Mouse (Mus musculus) kidney, embryonic 14.5 days (tissue): ENCODE measurements around the gene Ush2a. TPM values are rescaled to one million over a fixed set of nuclear protein-coding genes. Genes with fewer than 3 reads are reported as not detected.

Experiments
- ATAC-seq: fragments of 200-750 bp; cut with Nextera tagmentation; 2 replicates; pipeline ENCODE4 v1.8.0; 2017; ENCODE audit warnings: moderate number of reproducible peaks, mild to moderate bottlenecking, moderate TSS enrichment, moderate library complexity; ENCODE audit not compliant: low FRiP score, low TSS enrichment
- H3K27ac ChIP-seq: fragments of 300-500 bp; sonication (generic); 2 replicates; pipeline ENCODE4 v1.5.1; 2014; ENCODE audit warnings: low read depth, mild to moderate bottlenecking, low read length, moderate library complexity, mixed read lengths
- H3K27me3 ChIP-seq: fragments of 300-500 bp; sonication (generic); 2 replicates; pipeline ENCODE4 v1.6.1; 2014; ENCODE audit warnings: mild to moderate bottlenecking, low read length; ENCODE audit not compliant: control insufficient read depth, insufficient read depth
- H3K36me3 ChIP-seq: fragments of 300-500 bp; sonication (generic); 2 replicates; pipeline ENCODE4 v1.6.1; 2014; ENCODE audit warnings: low read length, mixed read lengths; ENCODE audit not compliant: control insufficient read depth, insufficient read depth
- H3K4me1 ChIP-seq: fragments of 300-500 bp; sonication (generic); 2 replicates; pipeline ENCODE4 v1.6.1; 2014; ENCODE audit warnings: low read length, mixed read lengths; ENCODE audit not compliant: control insufficient read depth, insufficient read depth
- H3K4me2 ChIP-seq: fragments of 300-500 bp; sonication (generic); replicated peaks from 2 replicates; pipeline ENCODE4 v1.6.1; 2014; ENCODE audit warnings: low read depth, mild to moderate bottlenecking, low read length
- H3K4me3 ChIP-seq: fragments of 300-500 bp; sonication (generic); 2 replicates; pipeline ENCODE4 v1.5.1; 2014; ENCODE audit warnings: mild to moderate bottlenecking, low read length
- H3K9ac ChIP-seq: fragments of 300-500 bp; sonication (generic); 2 replicates; pipeline ENCODE4 v1.6.1; 2014; ENCODE audit warnings: low read depth, mild to moderate bottlenecking, low read length, moderate library complexity
- H3K9me3 ChIP-seq: fragments of 300-500 bp; sonication (generic); 2 replicates; pipeline ENCODE4 v1.6.1; 2016; ENCODE audit warnings: low read length; ENCODE audit not compliant: control insufficient read depth
- WGBS: fragments of 180-500 bp; shearing (Covaris S2); extraction: QIAGEN DNeasy Blood & Tissue Kit; methylation state at CpG from one replicate; pipeline ENCODE4 v1.1.7; 2014; 5-methylcytosine and 5-hydroxymethylcytosine counted together
- polyA plus RNA-seq: library from polyadenylated mRNA; unstranded; fragments of >200 nt; fragmentation: Nextera tagmentation; extraction: Ambion mirVana; gene quantifications from 2 replicates; pipeline ENCODE4 v1.2.1, GENCODE M21; 2014

Gene Ush2a
- polyA plus RNA-seq, 1 experiment from 2014 or later, result 0.23 TPM

DNA sequence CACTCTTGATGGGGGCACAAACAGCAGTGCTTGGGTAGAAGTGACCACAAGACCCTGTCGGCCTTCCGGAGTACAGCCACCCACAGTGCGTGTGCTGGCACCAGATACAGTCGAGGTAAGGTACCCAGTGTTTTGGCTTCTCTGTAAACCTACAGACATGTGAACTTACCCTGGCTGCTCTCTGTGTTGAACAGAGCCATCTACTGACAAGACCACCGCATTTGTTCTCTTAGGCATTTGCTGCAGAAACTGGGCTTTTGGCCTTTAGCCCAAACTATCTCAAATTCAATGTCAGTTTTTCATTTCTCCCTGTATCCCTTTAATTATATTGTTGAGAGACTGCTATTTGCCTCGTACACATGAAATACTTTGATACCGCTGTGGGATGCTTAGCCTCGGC is 466.8 kb downstream of the Ush2a start:
- Histone ChIP-seq H3K27ac (no peak overlapping the region), H3K27me3 (no peaks in the 10 kb centered on the region), H3K4me2 (no peak overlapping the region), H3K36me3 (no peaks in the 10 kb centered on the region), H3K9me3 (no peaks in the 10 kb centered on the region), H3K4me1 (no peaks in the 10 kb centered on the region), H3K9ac (no peak overlapping the region), H3K4me3 (no peak overlapping the region)
- WGBS, result 90% methylated on average over 8 of the region's 8 CpGs
- no peak for ATAC-seq

DNA sequence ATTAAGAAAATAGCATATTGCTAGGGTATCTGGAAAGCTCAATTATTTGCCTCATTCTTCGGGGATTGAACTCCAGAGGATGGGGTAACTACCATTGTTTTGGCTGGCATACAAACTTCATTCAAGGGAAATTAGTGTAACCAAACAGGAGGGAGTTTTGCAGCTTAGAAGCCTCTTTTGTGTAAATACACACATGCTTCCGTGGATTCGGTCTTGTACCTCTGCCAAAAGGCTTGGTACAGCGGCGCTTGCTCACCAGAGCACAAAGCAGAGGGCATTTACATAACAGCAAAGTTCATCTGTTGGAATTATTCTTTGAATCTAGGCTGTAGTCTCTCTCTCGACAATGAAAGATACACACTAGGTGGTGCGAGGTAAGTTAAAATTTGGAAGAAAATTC is 467.4 kb downstream of the Ush2a start:
- no peak for ATAC-seq
- H3K9me3 ChIP-seq, result no peaks in the 10 kb centered on the region
- no peak overlapping the region for H3K9ac ChIP-seq
- WGBS, result 89% methylated on average over 7 of the region's 7 CpGs
- H3K4me3 ChIP-seq, result no peak overlapping the region
- H3K27ac ChIP-seq, result no peak overlapping the region
- no peaks in the 10 kb centered on the region for H3K27me3 ChIP-seq
- no peaks in the 10 kb centered on the region for H3K4me1 ChIP-seq
- H3K36me3 ChIP-seq, result no peaks in the 10 kb centered on the region
- no peak overlapping the region for H3K4me2 ChIP-seq

- Histone ChIP-seq H3K27me3 (no peaks in the 10 kb centered on the region), H3K4me1 (no peaks in the 10 kb centered on the region), H3K36me3 (no peaks in the 10 kb centered on the region), H3K4me3 (no peak overlapping the region), H3K9ac (no peak overlapping the region), H3K4me2 (no peak overlapping the region), H3K27ac (no peak overlapping the region), H3K9me3 (no peaks in the 10 kb centered on the region)
- no peak for ATAC-seq
- 87% methylated on average over 7 of the region's 7 CpGs for WGBS
Measured at GRCm38 (mm10) chr1:188734741-188735266, 473.0 kb downstream of the Ush2a start.

DNA sequence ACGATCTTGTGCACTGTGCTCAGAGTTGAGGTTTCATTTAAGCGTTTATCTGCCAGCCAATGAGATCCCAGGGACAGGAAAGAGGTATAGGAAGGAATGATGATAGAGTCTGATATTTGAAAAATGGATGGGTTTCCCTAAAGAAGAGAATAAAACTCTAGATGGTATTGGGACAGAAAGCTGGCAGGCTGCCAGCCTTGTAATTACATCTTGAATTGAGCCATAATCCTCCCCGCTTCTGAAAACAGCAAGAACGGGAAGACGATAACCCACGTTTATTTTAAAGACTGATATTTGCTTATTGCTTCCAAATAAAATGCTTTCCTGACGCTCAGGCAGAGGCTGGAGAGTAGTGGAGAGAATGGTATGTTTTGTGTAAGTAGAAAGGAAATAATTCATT is 481.1 kb downstream of the Ush2a start:
- ATAC-seq, result no peak
- Histone ChIP-seq H3K4me3 (no peak overlapping the region), H3K4me1 (no peaks in the 10 kb centered on the region), H3K27me3 (no peaks in the 10 kb centered on the region), H3K4me2 (no peak overlapping the region), H3K9ac (no peak overlapping the region), H3K36me3 (no peaks in the 10 kb centered on the region), H3K27ac (no peak overlapping the region), H3K9me3 (no peaks in the 10 kb centered on the region)
- 62% methylated on average over 7 of the region's 7 CpGs for WGBS

DNA sequence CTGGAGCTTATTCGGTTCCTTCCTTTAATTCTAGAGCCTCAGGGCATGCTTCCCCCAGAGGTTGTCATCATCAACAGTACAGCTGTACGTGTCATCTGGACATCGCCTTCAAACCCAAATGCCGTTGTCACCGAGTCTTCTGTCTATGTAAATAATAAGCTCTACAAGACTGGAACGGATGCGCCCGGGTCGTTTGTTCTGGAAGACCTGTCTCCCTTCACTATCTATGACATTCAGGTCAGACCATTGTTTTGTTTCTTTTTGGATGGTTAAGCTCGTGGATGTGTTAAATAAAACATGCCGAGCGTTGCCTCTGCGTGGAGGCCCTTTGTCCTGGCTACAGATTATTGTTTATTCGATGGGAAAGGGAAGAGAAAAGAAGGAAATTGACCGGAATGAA is 493.2 kb downstream of the Ush2a start:
- H3K4me2 ChIP-seq, result no peak overlapping the region
- H3K9ac ChIP-seq, result no peak overlapping the region
- no peaks in the 10 kb centered on the region for H3K27me3 ChIP-seq
- 48% methylated on average over 15 of the region's 15 CpGs for WGBS
- no peak overlapping the region for H3K4me3 ChIP-seq
- no peak overlapping the region for H3K27ac ChIP-seq
- no peaks in the 10 kb centered on the region for H3K36me3 ChIP-seq
- no peaks in the 10 kb centered on the region for H3K9me3 ChIP-seq
- ATAC-seq, result no peak
- no peaks in the 10 kb centered on the region for H3K4me1 ChIP-seq

DNA sequence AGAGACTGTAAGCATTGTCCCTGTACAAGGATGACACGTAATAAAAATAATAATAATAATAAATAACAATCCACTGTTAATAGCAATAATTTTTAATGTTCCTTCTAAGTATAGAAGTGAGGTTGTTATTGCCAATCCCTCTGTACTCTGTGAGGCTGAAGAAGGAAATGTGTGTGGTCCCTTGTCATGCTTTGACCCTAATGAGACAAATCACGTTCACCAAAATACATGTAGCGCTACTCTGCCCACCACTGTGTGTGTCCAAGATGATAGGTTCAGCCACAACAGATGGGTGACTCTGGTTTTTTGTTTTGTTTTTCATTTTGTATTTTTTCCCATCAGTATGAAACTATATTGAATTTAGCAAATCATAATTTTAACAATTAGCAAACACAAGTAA is 498.7 kb downstream of the Ush2a start:
- H3K9ac ChIP-seq, result no peak overlapping the region
- no peaks in the 10 kb centered on the region for H3K36me3 ChIP-seq
- ATAC-seq, result no peak
- H3K4me3 ChIP-seq, result no peak overlapping the region
- H3K27me3 ChIP-seq, result no peaks in the 10 kb centered on the region
- no peak overlapping the region for H3K27ac ChIP-seq
- no peaks in the 10 kb centered on the region for H3K9me3 ChIP-seq
- WGBS, result 63% methylated on average over 3 of the region's 3 CpGs
- no peak overlapping the region for H3K4me2 ChIP-seq
- no peaks in the 10 kb centered on the region for H3K4me1 ChIP-seq

- no peaks in the 10 kb centered on the region for H3K4me1 ChIP-seq
- no peak for ATAC-seq
- no peak overlapping the region for H3K4me2 ChIP-seq
- H3K4me3 ChIP-seq, result no peak overlapping the region
- no peak overlapping the region for H3K27ac ChIP-seq
- no peaks in the 10 kb centered on the region for H3K36me3 ChIP-seq
- WGBS, result 89% methylated on average over 6 of the region's 6 CpGs
- no peaks in the 10 kb centered on the region for H3K27me3 ChIP-seq
- H3K9ac ChIP-seq, result no peak overlapping the region
- H3K9me3 ChIP-seq, result no peaks in the 10 kb centered on the region
Measured at GRCm38 (mm10) chr1:188762463-188762862, 500.6 kb downstream of the Ush2a start.

GRCm38 (mm10) chr1:188763761-188764160 is 501.9 kb downstream of the Ush2a start:
- WGBS, result 89% methylated on average over 3 of the region's 3 CpGs

GRCm38 (mm10) chr1:188770828-188771227 is 509.0 kb downstream of the Ush2a start:
- Histone ChIP-seq H3K4me3 (no peak overlapping the region), H3K27me3 (no peaks in the 10 kb centered on the region), H3K4me2 (no peak overlapping the region), H3K36me3 (no peaks in the 10 kb centered on the region), H3K27ac (no peak overlapping the region), H3K4me1 (no peaks in the 10 kb centered on the region), H3K9ac (no peak overlapping the region), H3K9me3 (no peaks in the 10 kb centered on the region)
- ATAC-seq, result no peak
- 88% methylated on average over 1 of the region's 1 CpGs for WGBS

More at GRCm38 (mm10) chr1:188763761-188764160, 501.9 kb downstream of the Ush2a start:
- Histone ChIP-seq H3K4me3 (no peak overlapping the region), H3K36me3 (no peaks in the 10 kb centered on the region), H3K9ac (no peak overlapping the region), H3K27ac (no peak overlapping the region), H3K9me3 (no peaks in the 10 kb centered on the region), H3K27me3 (no peaks in the 10 kb centered on the region), H3K4me2 (no peak overlapping the region), H3K4me1 (no peaks in the 10 kb centered on the region)
- no peak for ATAC-seq
